Mouse (Mus musculus) sigmoid colon, adult 10 weeks (tissue): ENCODE data around the gene Pi4ka. TPM values are rescaled to one million over a fixed set of nuclear protein-coding genes. Genes with fewer than 3 reads are reported as not detected.

Source experiments
- polyA plus RNA-seq: library from polyadenylated mRNA; stranded (reverse); fragments of 350-450 nt; fragmentation: Illumina TruSeq; extraction: RNeasy Lipid Tissue Mini Kit (QIAGEN cat#74804); gene quantifications from one replicate; pipeline ENCODE4 v1.2.3, GENCODE M21; 2014; ENCODE audit warnings: low read depth, low replicate concordance

Gene Pi4ka
- 17.7 TPM for polyA plus RNA-seq

DNA sequence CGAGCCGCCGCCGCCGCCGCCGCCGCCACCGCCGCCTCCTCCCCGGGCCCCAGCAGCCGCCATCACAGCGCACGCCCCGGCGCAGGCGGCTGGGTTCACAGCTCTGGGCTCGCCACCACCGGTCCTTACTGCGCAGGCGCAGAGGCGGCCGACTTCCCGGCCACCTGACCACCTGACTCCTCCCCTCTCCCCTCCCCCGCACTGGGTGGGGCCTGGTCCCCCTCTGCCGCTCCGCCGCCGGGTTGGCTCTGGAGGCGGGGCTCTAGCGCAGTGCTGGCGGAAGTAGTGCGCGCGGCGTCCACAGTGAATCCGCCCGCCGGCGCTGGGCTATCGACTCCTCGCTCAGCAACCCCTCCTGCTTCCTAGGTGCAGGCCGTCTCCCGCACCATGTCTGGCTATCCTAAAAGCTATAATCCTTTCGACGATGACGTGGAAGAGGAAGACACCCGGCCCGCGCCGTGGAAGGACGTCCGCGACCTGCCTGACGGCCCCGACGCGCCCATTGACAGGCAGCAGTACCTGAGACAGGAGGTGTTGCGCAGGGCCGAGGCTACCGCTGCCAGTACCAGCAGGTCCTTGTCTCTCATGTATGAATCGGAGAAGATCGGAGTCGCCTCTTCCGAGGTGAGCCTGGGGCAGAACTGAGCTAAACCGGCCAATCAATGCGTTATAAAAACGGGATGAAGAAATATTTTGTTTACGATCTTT lies at the start of gene Pi4ka, which contains the start of gene Snap29:
Gene Pi4ka, minus strand, starts transcription at position 579 of the 708 bp plus-strand sequence.
Gene Snap29, plus strand, starts transcription at position 251 of the 708 bp plus-strand sequence.

GRCm38 (mm10) chr16:17451541-17452372 lies 45.6 kb upstream of the Pi4ka start, which contains the start of gene Crkl:
Gene Crkl (plus strand): TSS chr16:17451987.

DNA sequence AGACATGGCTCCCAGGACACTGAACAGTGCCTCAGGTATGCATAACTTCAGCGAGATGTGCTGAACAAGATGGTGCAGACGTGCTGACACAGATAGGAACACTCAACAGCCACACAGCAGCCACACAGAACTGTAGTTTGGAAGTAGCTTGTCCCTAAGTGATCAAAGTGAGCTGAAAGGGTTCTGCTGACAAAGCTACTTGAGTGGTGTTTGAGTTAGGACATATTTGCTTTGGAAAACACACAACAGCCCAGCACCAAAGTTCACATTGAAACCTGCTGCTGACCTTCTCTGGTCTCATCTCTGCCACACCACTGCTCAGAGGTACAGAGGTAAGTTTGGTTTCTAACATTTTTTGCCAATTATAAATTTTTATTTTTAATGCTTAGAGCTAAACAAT lies 75.0 kb downstream of the Pi4ka start, which contains the start of gene Serpind1:
Gene Serpind1, plus strand, starts transcription at position 256 of the 400 bp plus-strand sequence.

DNA sequence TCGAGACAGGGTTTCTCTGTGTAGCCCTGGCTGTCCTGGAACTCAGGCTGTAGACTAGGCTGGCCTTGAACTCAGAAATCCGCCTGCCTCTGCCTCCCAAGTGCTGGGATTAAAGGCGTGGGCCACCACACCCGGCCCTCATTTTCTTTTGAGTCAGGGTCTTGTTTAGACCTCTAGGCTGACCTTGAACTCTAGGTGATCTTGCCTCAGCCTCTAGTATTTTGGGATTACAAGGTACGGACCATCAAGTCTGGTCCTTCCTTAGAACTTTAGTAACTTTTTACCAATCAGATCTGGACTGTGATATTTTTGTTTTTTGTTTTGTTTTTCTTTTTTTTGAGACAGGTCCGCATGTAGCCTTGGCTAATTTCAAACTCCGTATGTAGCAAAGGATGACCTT lies 130.4 kb downstream of the Pi4ka start, which contains the start of gene Tmem191c:
Gene Tmem191c, plus strand, starts transcription at position 357 of the 400 bp plus-strand sequence.

DNA sequence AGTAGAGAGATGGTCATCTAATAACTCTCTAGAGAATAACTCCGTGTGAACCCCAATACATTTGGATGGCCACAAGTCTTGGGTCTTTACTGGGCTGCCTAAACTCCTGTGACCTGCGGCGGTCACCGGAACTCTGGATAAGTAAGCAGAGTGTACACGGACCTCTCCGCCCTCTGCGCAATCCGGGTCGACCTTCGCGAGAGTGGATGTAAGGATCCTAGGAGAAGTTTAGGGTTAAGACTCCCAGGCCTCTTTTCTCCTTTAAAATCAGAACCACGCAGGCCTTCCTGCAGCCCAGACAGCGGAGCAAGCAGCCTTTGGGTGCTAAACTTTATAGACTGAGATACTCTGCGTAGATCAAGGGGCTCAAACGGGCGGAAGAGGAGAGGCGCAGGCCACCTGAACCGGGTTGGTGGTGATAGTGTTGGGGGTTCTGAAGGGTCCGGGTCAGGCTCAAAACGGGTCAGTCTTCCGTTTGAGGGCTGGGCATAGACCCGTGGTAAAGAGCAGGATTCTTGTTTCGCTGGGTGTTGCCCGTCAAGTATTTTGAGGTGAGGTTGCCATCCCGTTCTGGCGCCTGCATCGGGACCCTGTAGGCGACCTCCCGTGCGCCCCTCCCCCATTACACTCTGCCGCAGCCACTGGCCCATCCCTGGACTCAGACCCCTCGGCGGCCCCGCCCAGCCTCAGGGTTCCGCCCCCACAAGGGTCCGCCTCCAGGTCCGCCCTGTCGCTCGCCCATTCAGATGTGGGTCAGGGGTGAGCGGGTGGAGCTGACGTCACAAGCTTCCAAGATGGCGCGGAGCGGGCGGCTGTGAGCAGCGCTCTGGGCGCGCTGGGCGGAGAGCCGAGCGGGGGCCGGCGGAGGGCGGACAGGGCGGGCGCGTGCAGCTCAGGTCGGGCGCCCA lies 173.1 kb downstream of the Pi4ka start, which contains the start of gene Hic2:
Gene Hic2, plus strand, starts transcription at position 779 of the 908 bp plus-strand sequence.

Other genes with a start within 250 kb of the Pi4ka start
- gene Ube2l3, start 203.7 kb downstream of the Pi4ka start, polyA plus RNA-seq, result 226 TPM
- gene Rimbp3, start 197.7 kb downstream of the Pi4ka start, polyA plus RNA-seq, result not detected
- gene Hic2, start 172.7 kb downstream of the Pi4ka start, polyA plus RNA-seq, result 1.2 TPM
- not detected for gene Tmem191c, start 130.2 kb downstream of the Pi4ka start, polyA plus RNA-seq
- gene Serpind1, start 74.9 kb downstream of the Pi4ka start, polyA plus RNA-seq, result not detected
- gene Snap29, start 328 bp downstream of the Pi4ka start, polyA plus RNA-seq, result 81.2 TPM
- 28.2 TPM for gene Crkl, start 45.7 kb upstream of the Pi4ka start, polyA plus RNA-seq
- gene Aifm3, start 83.3 kb upstream of the Pi4ka start, polyA plus RNA-seq, result 0.38 TPM
- 17.8 TPM for gene Lztr1, start 102.4 kb upstream of the Pi4ka start, polyA plus RNA-seq
- gene Thap7, start 124.8 kb upstream of the Pi4ka start, polyA plus RNA-seq, result 1.3 TPM
- gene Lrrc74b, start 154.9 kb upstream of the Pi4ka start, polyA plus RNA-seq, result 0.32 TPM
- 0.28 TPM for gene P2rx6, start 155.6 kb upstream of the Pi4ka start, polyA plus RNA-seq
- gene Slc7a4, start 176.9 kb upstream of the Pi4ka start, polyA plus RNA-seq, result 0.32 TPM
- 15.8 TPM for gene Smpd4, start 213.0 kb upstream of the Pi4ka start, polyA plus RNA-seq
- gene Ccdc74a, start 240.2 kb upstream of the Pi4ka start, polyA plus RNA-seq, result 0.85 TPM